Mouse (Mus musculus) forebrain, embryonic 14.5 days (tissue): ENCODE measurements at regions not wholly inside any gene's neighbourhood (a gene's known extent, or its start where the extent isn't known, plus 50 kb on each side); places are given as distances from the start of the nearest gene placed in this dataset.
"Not testable (repeated sequence)": the region's sequence is repeated elsewhere in the genome, so short reads cannot be mapped to it uniquely, and the experiment has no call there.

Source experiments
- ATAC-seq: fragments of 200-750 bp; cut with Nextera tagmentation; 2 replicates; pipeline ENCODE4 v1.8.0; 2017; ENCODE audit warnings: mild to moderate bottlenecking, moderate library complexity
- DNase-seq: peaks from one replicate; pipeline ENCODE4 v3.0.0-alpha.2; 2015; ENCODE audit warnings: low spot score
- H3K27ac ChIP-seq: fragments of 300-500 bp; sonication (generic); 2 replicates; pipeline ENCODE4 v1.5.1; 2014; ENCODE audit warnings: low read depth, mild to moderate bottlenecking, control low read depth, low read length, moderate library complexity
- H3K27me3 ChIP-seq: fragments of 300-500 bp; sonication (generic); replicated peaks from 2 replicates; pipeline ENCODE4 v1.6.1; 2014; ENCODE audit warnings: low read length, control low read depth, mixed read lengths; ENCODE audit not compliant: control insufficient read depth, insufficient read depth
- H3K36me3 ChIP-seq: fragments of 300-500 bp; sonication (generic); 2 replicates; pipeline ENCODE4 v1.6.1; 2014; ENCODE audit warnings: low read length, control low read depth; ENCODE audit not compliant: control insufficient read depth, insufficient read depth
- H3K4me1 ChIP-seq: fragments of 300-500 bp; sonication (generic); 2 replicates; pipeline ENCODE4 v1.6.1; 2014; ENCODE audit warnings: antibody characterized with exemption, low read length, control low read depth; ENCODE audit not compliant: control insufficient read depth, insufficient read depth
- H3K4me2 ChIP-seq: fragments of 300-500 bp; sonication (generic); 2 replicates; pipeline ENCODE4 v1.6.1; 2014; ENCODE audit warnings: mild to moderate bottlenecking, control low read depth, low read length
- H3K4me3 ChIP-seq: fragments of 300-500 bp; sonication (generic); 2 replicates; pipeline ENCODE4 v1.5.1; 2014; ENCODE audit warnings: low read depth, low read length, control low read depth
- H3K9ac ChIP-seq: fragments of 300-500 bp; sonication (generic); 2 replicates; pipeline ENCODE4 v1.6.1; 2014; ENCODE audit warnings: mild to moderate bottlenecking, low read length, control low read depth, moderate library complexity
- H3K9me3 ChIP-seq: fragments of 300-500 bp; sonication (generic); replicated peaks from 2 replicates; pipeline ENCODE4 v1.6.1; 2016; ENCODE audit warnings: low read length, control low read depth, mixed read lengths; ENCODE audit not compliant: control insufficient read depth
- WGBS: fragments of 180-500 bp; shearing (Covaris S2); extraction: QIAGEN DNeasy Blood & Tissue Kit; methylation state at CpG from one replicate; pipeline ENCODE4 v1.1.7; 2014; 5-methylcytosine and 5-hydroxymethylcytosine counted together

GRCm38 (mm10) chr7:129764456-129764970 is 172.8 kb downstream of the Wdr11 start:
- Histone ChIP-seq H3K9me3 (no peaks in the 10 kb centered on the region), H3K9ac (no peak overlapping the region), H3K4me1 (no peaks in the 10 kb centered on the region; the same call in 1 of the 2 replicates), H3K36me3 (no peaks in the 10 kb centered on the region), H3K4me2 (no peak overlapping the region), H3K4me3 (no peak overlapping the region), H3K27me3 (no peaks in the 10 kb centered on the region), H3K27ac (no peak overlapping the region)
- WGBS, result 86% methylated on average over 5 of the region's 5 CpGs
- no peak for ATAC-seq
- DNase-seq, result no peak

GRCm38 (mm10) chr7:129765681-129766080 is 174.0 kb downstream of the Wdr11 start:
- Histone ChIP-seq H3K27ac (no peak overlapping the region), H3K36me3 (no peaks in the 10 kb centered on the region), H3K4me2 (no peak overlapping the region), H3K9ac (no peak overlapping the region), H3K9me3 (no peaks in the 10 kb centered on the region), H3K27me3 (no peaks in the 10 kb centered on the region), H3K4me3 (no peak overlapping the region), H3K4me1 (no peaks in the 10 kb centered on the region; the same call in 1 of the 2 replicates)
- 73% methylated on average over 7 of the region's 7 CpGs for WGBS
- ATAC-seq (no peak), DNase-seq (no peak)

GRCm38 (mm10) chr7:129766087-129766834 is 174.6 kb downstream of the Wdr11 start:
- ATAC-seq, result no peak
- no peak overlapping the region for H3K4me3 ChIP-seq
- no peak overlapping the region for H3K4me2 ChIP-seq
- H3K27me3 ChIP-seq, result no peaks in the 10 kb centered on the region
- no peak overlapping the region for H3K27ac ChIP-seq
- H3K36me3 ChIP-seq, result no peaks in the 10 kb centered on the region
- H3K9me3 ChIP-seq, result no peaks in the 10 kb centered on the region
- no peaks in the 10 kb centered on the region; the same call in 1 of the 2 replicates for H3K4me1 ChIP-seq
- 75% methylated on average over 6 of the region's 6 CpGs for WGBS
- no peak for DNase-seq
- no peak overlapping the region for H3K9ac ChIP-seq

- H3K4me3 ChIP-seq, H3K36me3 ChIP-seq, H3K27me3 ChIP-seq, H3K4me2 ChIP-seq, H3K9ac ChIP-seq, ATAC-seq, H3K27ac ChIP-seq, H3K9me3 ChIP-seq, DNase-seq, H3K4me1 ChIP-seq: not testable (repeated sequence)
- 88% methylated on average over 1 of the region's 1 CpGs for WGBS
Observed at GRCm38 (mm10) chr7:129769673-129770072, 178.0 kb downstream of the Wdr11 start.

- no peak overlapping the region for H3K27ac ChIP-seq
- ATAC-seq (no peak), DNase-seq (no peak)
- H3K4me1 ChIP-seq, result peaks cover 11% of the 10 kb centered on the region
- H3K4me2 ChIP-seq, result no peak overlapping the region
- 74% methylated on average over 2 of the region's 2 CpGs for WGBS
- H3K27me3 ChIP-seq, result 0 out of 2 replicates have a peak, but pooled peaks cover under 1% of the 10 kb centered on the region
- H3K4me3 ChIP-seq, result no peak overlapping the region
- no peaks in the 10 kb centered on the region for H3K36me3 ChIP-seq
- no peak overlapping the region for H3K9ac ChIP-seq
- no peaks in the 10 kb centered on the region for H3K9me3 ChIP-seq
Observed at GRCm38 (mm10) chr7:129771876-129772275, 180.2 kb downstream of the Wdr11 start.

GRCm38 (mm10) chr7:129772540-129773331 is 181.1 kb downstream of the Wdr11 start:
- no peak overlapping the region for H3K4me2 ChIP-seq
- DNase-seq, result no peak
- H3K4me3 ChIP-seq, result no peak overlapping the region
- no peak overlapping the region for H3K9ac ChIP-seq
- no peaks in the 10 kb centered on the region for H3K36me3 ChIP-seq
- no peak overlapping the region for H3K27ac ChIP-seq
- ATAC-seq, result no peak
- H3K27me3 ChIP-seq, result peaks cover 6% of the 10 kb centered on the region; the same call in 1 of the 2 replicates
- no peaks in the 10 kb centered on the region for H3K9me3 ChIP-seq
- 76% methylated on average over 11 of the region's 11 CpGs for WGBS
- H3K4me1 ChIP-seq, result peaks cover 11% of the 10 kb centered on the region

- Histone ChIP-seq H3K27me3 (peaks cover 6% of the 10 kb centered on the region; the same call in 1 of the 2 replicates), H3K4me3 (no peak overlapping the region), H3K36me3 (no peaks in the 10 kb centered on the region), H3K4me2 (peak overlapping the region; percentile 34), H3K9ac (no peak overlapping the region), H3K4me1 (peaks cover 26% of the 10 kb centered on the region), H3K9me3 (no peaks in the 10 kb centered on the region), H3K27ac (no peak overlapping the region)
- ATAC-seq (peak; percentile 46), DNase-seq (peak; percentile 74)
- 2% methylated on average over 17 of the region's 17 CpGs for WGBS
Observed at GRCm38 (mm10) chr7:129774261-129774861, 182.7 kb downstream of the Wdr11 start.

GRCm38 (mm10) chr7:129775189-129775588 is 183.5 kb downstream of the Wdr11 start:
- Histone ChIP-seq H3K27me3 (peaks cover 6% of the 10 kb centered on the region; the same call in 1 of the 2 replicates), H3K9me3 (no peaks in the 10 kb centered on the region), H3K4me2 (no peak overlapping the region), H3K36me3 (no peaks in the 10 kb centered on the region), H3K9ac (no peak overlapping the region), H3K4me1 (peaks cover 31% of the 10 kb centered on the region), H3K27ac (no peak overlapping the region), H3K4me3 (no peak overlapping the region)
- ATAC-seq (peak; percentile 74), DNase-seq (peak; percentile 89)
- WGBS, result 27% methylated on average over 11 of the region's 11 CpGs
